Mouse (Mus musculus) lung, adult 10 weeks (tissue): ENCODE data around the gene Selenot. TPM values are rescaled to one million over a fixed set of nuclear protein-coding genes. Genes with fewer than 3 reads are reported as not detected.

Experiments
- polyA plus RNA-seq: library from polyadenylated mRNA; stranded (reverse); fragments of 350-450 nt; fragmentation: Illumina TruSeq; extraction: RNeasy Lipid Tissue Mini Kit (QIAGEN cat#74804); gene quantifications from one replicate; pipeline ENCODE4 v1.2.3, GENCODE M21; 2014; ENCODE audit warnings: low read depth, low replicate concordance; ENCODE audit not compliant: insufficient read depth

Gene Selenot
- polyA plus RNA-seq = 105 TPM

GRCm38 (mm10) chr3:58576137-58577066 is at the start of gene Selenot:
Gene Selenot, plus strand, starts transcription at chr3:58576636.

GRCm38 (mm10) chr3:58636406-58637295 is 60.2 kb downstream of the Selenot start, which contains the start of gene Erich6:
Gene Erich6, minus strand, starts transcription at chr3:58637207.

Other genes with a start within 250 kb of the Selenot start
- gene Tsc22d2, start 161.9 kb upstream of the Selenot start, polyA plus RNA-seq = 5.3 TPM
- gene Eif2a, start 50.8 kb upstream of the Selenot start, polyA plus RNA-seq = 29.7 TPM
- 78.2 TPM for gene Serp1, start 50.7 kb upstream of the Selenot start, polyA plus RNA-seq
- not detected for gene Erich6, start 60.6 kb downstream of the Selenot start, polyA plus RNA-seq
- gene Siah2, start 115.8 kb downstream of the Selenot start, polyA plus RNA-seq = 7.7 TPM
- not detected for gene Mindy4b-ps, start 245.7 kb downstream of the Selenot start, polyA plus RNA-seq